Mouse (Mus musculus) T-cell, adult 2 months (primary cell): ENCODE data around the gene Trim65.
A peak's percentile ranks its signal among the peaks of the same experiment; 100 is the strongest.

Experiments used
- DNase-seq: peaks from one replicate; pipeline ENCODE4 v3.0.0; 2022; ENCODE audit warnings: low spot score

The Trim65 gene

GRCm38 (mm10) chr11:116088741-116089394 lies 42.1 kb downstream of the Trim65 start:
- DNase-seq = no peak

- no peak for DNase-seq
Measured at GRCm38 (mm10) chr11:116088188-116088587, 42.7 kb downstream of the Trim65 start.

GRCm38 (mm10) chr11:116087194-116088130 lies 43.5 kb downstream of the Trim65 start:
- peak; percentile 84 for DNase-seq

- DNase-seq = peak; percentile 99
Measured at GRCm38 (mm10) chr11:116086258-116087193, 44.4 kb downstream of the Trim65 start, which contains the start of gene Wbp2. Gene Wbp2, minus strand, starts transcription at chr11:116086995.

DNA sequence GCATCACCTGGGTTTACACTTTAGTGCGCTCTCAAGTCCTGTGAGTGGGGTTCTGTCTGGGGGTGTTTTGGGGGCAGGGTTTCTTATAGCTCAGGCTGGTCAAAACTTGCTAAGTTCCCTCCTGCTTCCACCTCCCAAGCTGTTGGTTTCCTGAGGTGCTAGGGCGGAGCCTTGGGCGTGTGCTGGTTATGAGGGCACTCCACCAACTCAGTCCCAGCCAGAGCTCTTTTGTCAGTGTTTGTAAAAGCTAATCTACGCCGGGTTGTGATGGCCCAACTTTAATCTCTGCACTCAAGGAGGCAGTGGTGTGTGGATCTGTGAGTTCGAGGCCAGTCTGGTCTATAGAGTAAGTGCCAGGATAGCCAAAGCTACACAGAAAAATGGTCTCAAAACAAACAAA lies 46.8 kb downstream of the Trim65 start:
- DNase-seq = no peak

DNA sequence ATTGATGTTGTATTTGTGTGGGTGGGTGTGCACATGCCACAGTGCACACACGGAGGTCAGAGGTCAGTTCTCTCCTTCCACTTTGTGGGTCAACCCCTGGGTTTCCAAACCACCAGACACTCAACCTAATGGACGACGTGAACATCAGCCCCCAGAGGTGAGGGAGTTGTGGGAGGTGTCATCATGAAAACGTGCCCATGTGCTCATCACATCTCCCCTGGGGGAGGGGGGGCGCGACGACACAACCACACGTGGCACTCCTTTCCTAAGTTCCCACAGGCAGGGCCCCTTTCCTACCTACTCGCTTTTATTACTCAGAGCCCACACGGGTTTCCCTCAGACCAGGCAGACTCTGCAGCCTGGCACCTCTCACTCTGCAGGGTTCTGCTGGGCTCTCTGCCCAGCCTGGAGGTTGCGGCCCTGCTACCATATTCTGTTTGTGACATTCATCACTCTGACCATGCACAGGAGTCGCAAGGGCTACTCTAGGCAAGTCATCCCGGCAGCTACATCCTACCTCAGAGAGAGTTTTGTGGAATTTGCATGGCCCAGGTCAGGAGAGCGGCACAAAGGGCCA lies 47.7 kb downstream of the Trim65 start:
- DNase-seq = no peak

DNA sequence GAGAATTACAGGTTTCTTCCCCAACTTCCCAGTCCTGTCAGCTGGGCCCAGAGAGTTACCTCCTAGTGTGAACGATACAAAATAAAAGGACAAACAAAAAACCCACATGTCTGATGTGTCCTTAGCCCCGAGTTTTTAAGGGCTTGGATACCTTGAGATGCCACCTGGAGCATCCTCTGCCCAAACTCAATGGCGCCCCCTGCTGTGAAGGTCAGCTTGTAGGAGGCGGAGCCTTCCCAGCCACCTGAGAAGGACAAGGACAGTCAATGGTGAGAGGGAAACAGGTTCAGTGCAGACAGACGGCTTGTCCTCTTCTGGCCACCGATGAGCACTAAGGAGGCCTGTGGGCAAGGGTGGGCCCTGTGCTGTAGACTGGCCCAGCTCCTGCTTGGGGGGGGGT lies 49.8 kb downstream of the Trim65 start:
- DNase-seq = peak; percentile 73

DNA sequence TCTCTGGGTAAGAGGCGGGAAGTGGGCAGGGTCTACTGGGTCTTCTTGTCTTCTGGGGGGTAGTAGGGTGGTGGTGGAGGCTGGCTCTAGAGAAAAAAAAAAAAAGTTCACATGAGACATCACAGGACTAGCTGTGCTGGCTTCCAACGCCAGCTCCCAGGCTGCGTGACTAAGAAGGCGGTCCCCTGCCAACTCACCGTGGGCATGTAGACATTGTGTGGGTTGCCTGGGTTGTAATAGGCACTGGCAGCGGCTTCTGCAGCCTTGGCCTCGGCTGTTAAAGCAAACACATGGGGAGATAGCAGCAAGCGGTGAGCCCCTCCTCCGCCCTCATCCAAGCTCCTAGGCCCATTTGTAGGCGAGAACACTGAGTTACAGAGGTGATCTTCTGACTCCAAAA lies 51.4 kb downstream of the Trim65 start:
- no peak for DNase-seq

DNA sequence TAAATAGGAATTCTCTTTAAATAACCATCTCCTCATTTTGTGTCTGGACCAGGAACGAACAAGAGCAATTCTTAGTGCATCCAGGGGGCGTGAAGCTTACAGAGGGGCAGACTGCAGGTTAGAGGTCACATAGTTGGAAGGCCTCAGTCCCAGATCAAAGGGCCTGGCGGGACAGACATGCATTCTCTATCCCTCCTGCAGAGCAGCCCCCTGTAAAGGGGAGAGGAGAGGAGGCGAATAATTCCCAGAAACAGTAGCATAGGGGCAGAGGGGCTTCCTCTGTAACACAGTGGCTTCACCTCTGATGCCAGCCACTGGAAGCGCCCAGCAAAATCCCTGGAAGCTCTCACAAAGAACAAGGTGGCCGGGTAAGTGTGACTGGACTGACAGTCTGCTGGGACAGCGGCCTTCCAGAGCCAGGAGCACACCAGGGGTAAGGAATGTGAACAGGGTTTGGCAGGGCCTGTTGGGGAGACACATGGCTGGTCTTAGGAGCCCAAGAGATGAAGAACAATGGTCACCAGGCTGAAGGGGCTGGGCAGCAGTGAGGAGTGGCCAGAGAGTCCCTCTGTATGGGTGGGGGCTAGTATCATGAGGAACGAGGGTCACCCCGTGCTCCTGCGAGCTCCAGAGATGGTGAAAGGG lies 52.1 kb downstream of the Trim65 start:
- no peak for DNase-seq

DNA sequence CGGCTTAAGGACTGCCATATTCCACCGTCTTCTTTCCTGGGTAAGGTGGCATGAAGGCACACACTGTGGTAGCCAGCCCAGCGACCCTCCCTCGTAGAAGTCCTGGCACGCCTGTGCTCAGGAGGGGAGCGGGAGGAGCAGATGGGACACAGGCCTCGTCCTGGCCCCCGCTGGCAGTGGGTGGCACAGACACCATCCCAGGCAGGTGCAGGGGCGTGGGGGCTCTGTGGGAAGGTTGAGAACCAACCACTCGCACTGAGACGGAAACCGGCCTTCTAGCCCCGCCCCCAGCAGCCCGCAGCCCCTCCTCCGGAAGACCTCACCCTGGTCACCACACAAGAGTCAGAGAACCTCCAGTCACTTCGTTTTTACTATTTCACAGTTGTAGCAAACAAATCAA lies 52.7 kb downstream of the Trim65 start:
- DNase-seq = peak; percentile 88

DNA sequence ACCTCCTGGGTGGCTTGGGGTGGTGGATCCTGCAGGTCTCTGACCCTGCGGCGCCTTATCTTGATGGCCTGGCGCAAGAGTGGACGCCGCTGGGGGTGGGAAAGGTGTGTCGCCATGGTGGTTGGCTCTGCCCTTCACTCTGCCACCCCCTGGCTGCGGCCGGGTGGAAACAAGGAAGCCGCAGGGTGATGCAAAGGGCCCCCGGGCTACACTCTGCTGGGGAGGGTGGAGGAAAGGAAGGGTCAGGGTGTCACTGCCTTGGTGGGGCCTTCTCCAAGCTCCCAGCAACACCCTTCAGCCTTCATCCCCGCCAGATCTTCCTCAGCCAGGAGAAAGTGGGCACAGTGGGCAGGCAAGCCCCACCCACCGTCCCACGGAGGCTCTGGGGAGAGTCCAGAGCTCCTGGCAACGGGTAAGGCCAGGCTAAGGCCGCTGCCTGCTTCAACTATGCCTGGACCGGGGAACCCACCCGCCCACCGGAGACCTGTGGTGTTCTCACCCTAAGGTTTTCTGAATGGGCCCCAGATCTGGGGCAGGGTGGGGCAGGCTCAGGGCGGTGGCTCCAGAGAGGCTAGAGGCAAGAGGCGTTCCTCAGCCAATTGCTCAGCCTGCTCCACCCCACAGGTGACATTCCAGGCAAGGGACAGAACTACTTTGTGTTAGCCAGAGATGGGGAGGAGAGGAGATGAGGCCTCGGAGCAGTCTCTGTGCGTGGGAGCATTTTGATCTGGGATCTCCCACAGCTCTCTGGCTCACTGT lies 53.3 kb downstream of the Trim65 start, which contains the start of gene Unc13d:
Gene Unc13d, minus strand, starts transcription at position 516 of the 759 bp plus-strand sequence.
- peak; percentile 32 for DNase-seq

GRCm38 (mm10) chr11:116076836-116077235 lies 54.1 kb downstream of the Trim65 start:
- peak; percentile 58 for DNase-seq

GRCm38 (mm10) chr11:116076266-116076540 lies 54.7 kb downstream of the Trim65 start:
- DNase-seq = no peak

GRCm38 (mm10) chr11:116075539-116076265 lies 55.2 kb downstream of the Trim65 start:
- DNase-seq = no peak

- DNase-seq = no peak
Measured at GRCm38 (mm10) chr11:116074436-116074991, 56.4 kb downstream of the Trim65 start.

- DNase-seq = no peak
Measured at GRCm38 (mm10) chr11:116072608-116073007, 58.3 kb downstream of the Trim65 start.
